In genomic region chr2:25639890-25640289, GRCm38 (mm10) we compare ENCODE assay signal across 9 mouse cellular contexts. TPM values are rescaled to one million over a fixed set of nuclear protein-coding genes. Genes with fewer than 3 reads are reported as not detected.
DNase-seq lines count a peak whose midpoint lies in the region; ATAC-seq and TF ChIP-seq lines count a peak whose summit lies in the region.
"Had no signal": no experiment of that assay in that cellular context is flagged by ENCODE, and none has a peak within 500 bp of the region (broad histone marks: within the 10 kb centered on the region; RNA-seq: fewer than 3 reads in every experiment).

No protein-coding gene starts in this region.

- no peak overlapping the region for H3K9ac ChIP-seq in forebrain, postnatal 0 days
- H3K9ac ChIP-seq in forebrain, embryonic 15.5 days (replicated peaks): no peak overlapping the region

- no peaks in the 10 kb centered on the region for H3K4me1 ChIP-seq in forebrain, postnatal 0 days (ENCODE audit: insufficient read depth)
- H3K4me1 ChIP-seq in forebrain, embryonic 15.5 days: no peaks in the 10 kb centered on the region

- H3K36me3 ChIP-seq in forebrain, postnatal 0 days (ENCODE audit: insufficient read depth): no peaks in the 10 kb centered on the region
- no peaks in the 10 kb centered on the region for H3K36me3 ChIP-seq in forebrain, embryonic 15.5 days

- no peak overlapping the region for H3K4me3 ChIP-seq in forebrain, postnatal 0 days (ENCODE audit: low read depth, low read length)
- no peak overlapping the region for H3K4me3 ChIP-seq in forebrain, embryonic 15.5 days

- TF ChIP-seq CTCF in forebrain, postnatal 0 days (IDR thresholded peaks at IDR 0.05; ENCODE audit: low read depth): peak; percentile 65

- WGBS in forebrain, postnatal 0 days: 23% methylated on average over 6 of the region's 6 CpGs
- WGBS in forebrain, embryonic 15.5 days: 17% methylated on average over 6 of the region's 6 CpGs

- DNase-seq in forebrain, postnatal 0 days: peak; percentile 45
- DNase-seq in left cerebral cortex, postnatal 4 days: peak; percentile 68
- no peak for DNase-seq in left cerebral cortex, postnatal 36 days (ENCODE audit: low spot score in 2 of 2)
- DNase-seq in ES-CJ7 (ENCODE audit: low read depth, low spot score): peak; percentile 52
- peak; percentile 68 for DNase-seq in embryo, embryonic 10 days (ENCODE audit: low spot score)

- intact Hi-C loops in left cerebral cortex, postnatal 4 days (cut with DNase I): no loop called here
- intact Hi-C loops in left cerebral cortex, postnatal 36 days (cut with DNase I): no loop called here

- no peaks in the 10 kb centered on the region for H3K27me3 ChIP-seq in forebrain, postnatal 0 days (ENCODE audit: insufficient read depth, low read length)
- H3K27me3 ChIP-seq in forebrain, embryonic 15.5 days: no peaks in the 10 kb centered on the region

- ATAC-seq in forebrain, postnatal 0 days: no peak
- no peak for ATAC-seq in forebrain, embryonic 15.5 days (replicated peaks)
- peak; percentile 61; the same call in 1 of the 2 replicates for ATAC-seq in megakaryocyte-erythroid progenitor cell, adult 5-6 weeks (replicated peaks; ENCODE audit: low FRiP score, low TSS enrichment, poor library complexity, severe bottlenecking)
- no peak for ATAC-seq in monocyte, adult 5-6 weeks (replicated peaks; ENCODE audit: insufficient number of reproducible peaks, low FRiP score, low TSS enrichment, poor library complexity, severe bottlenecking)

- no peak overlapping the region for H3K27ac ChIP-seq in forebrain, postnatal 0 days (ENCODE audit: low read depth, low read length)
- H3K27ac ChIP-seq in forebrain, embryonic 15.5 days (replicated peaks): no peak overlapping the region

- H3K9me3 ChIP-seq in forebrain, postnatal 0 days (ENCODE audit: low read length): no peaks in the 10 kb centered on the region
- no peaks in the 10 kb centered on the region for H3K9me3 ChIP-seq in forebrain, embryonic 15.5 days

- no peak overlapping the region for H3K4me2 ChIP-seq in forebrain, postnatal 0 days (ENCODE audit: low read depth)
- H3K4me2 ChIP-seq in forebrain, embryonic 15.5 days (replicated peaks): no peak overlapping the region

RNA-seq across cellular contexts. Expression of gene Fcna, which starts 12.1 kb away (rescaled TPM):
- 3.3 and 4.7 TPM in 2 replicates for total RNA-seq in forebrain, postnatal 0 days (2014; rRNA removed)
- 5.2 and 6.7 TPM in 2 replicates for polyA plus RNA-seq in forebrain, postnatal 0 days (2015; fragmentation: Nextera tagmentation; extraction: Ambion mirVana)
- 2.2 and 2.7 TPM in 2 replicates for polyA plus RNA-seq in forebrain, embryonic 15.5 days (2015; fragmentation: Nextera tagmentation; extraction: Ambion mirVana)
- total RNA-seq in left cerebral cortex, postnatal 4 days (2021): 1 to 10 TPM; 1.0 to 1.6 TPM
- under 1 TPM; 0.25 to 0.50 TPM for total RNA-seq in left cerebral cortex, postnatal 36 days (2021)
- total RNA-seq in megakaryocyte-erythroid progenitor cell, adult 5-6 weeks (2014; fragmentation: Nextera tagmentation): not detected in 2 replicates
- total RNA-seq in megakaryocyte-erythroid progenitor cell, adult 5-6 weeks (2017): not detected in 2 replicates
- not detected in 3 replicates for total RNA-seq in monocyte, adult 5-6 weeks (2017)

RNA-seq across cellular contexts. Expression of gene Lcn8, which starts 13.0 kb away (rescaled TPM):
- total RNA-seq in forebrain, postnatal 0 days (2014; rRNA removed): not detected in 2 replicates
- polyA plus RNA-seq in forebrain, postnatal 0 days (2015; fragmentation: Nextera tagmentation; extraction: Ambion mirVana): not detected in 2 replicates
- not detected in 2 replicates for polyA plus RNA-seq in forebrain, embryonic 15.5 days (2015; fragmentation: Nextera tagmentation; extraction: Ambion mirVana)
- total RNA-seq in left cerebral cortex, postnatal 4 days (2021): not detected
- total RNA-seq in left cerebral cortex, postnatal 36 days (2021): not detected
- not detected in 2 replicates for total RNA-seq in megakaryocyte-erythroid progenitor cell, adult 5-6 weeks (2014; fragmentation: Nextera tagmentation)
- total RNA-seq in megakaryocyte-erythroid progenitor cell, adult 5-6 weeks (2017): not detected in 2 replicates
- total RNA-seq in monocyte, adult 5-6 weeks (2017): not detected in 3 replicates
- polyA plus RNA-seq: neural tube, embryonic 14.5 days had no signal

RNA-seq across cellular contexts. Expression of gene Lcn5, which starts 17.9 kb away (rescaled TPM):
- total RNA-seq in forebrain, postnatal 0 days (2014; rRNA removed): not detected in 2 replicates
- not detected in 2 replicates for polyA plus RNA-seq in forebrain, postnatal 0 days (2015; fragmentation: Nextera tagmentation; extraction: Ambion mirVana)
- not detected in 2 replicates for polyA plus RNA-seq in forebrain, embryonic 15.5 days (2015; fragmentation: Nextera tagmentation; extraction: Ambion mirVana)
- total RNA-seq in left cerebral cortex, postnatal 4 days (2021): not detected
- not detected for total RNA-seq in left cerebral cortex, postnatal 36 days (2021)
- total RNA-seq in megakaryocyte-erythroid progenitor cell, adult 5-6 weeks (2014; fragmentation: Nextera tagmentation): not detected in 2 replicates
- total RNA-seq in megakaryocyte-erythroid progenitor cell, adult 5-6 weeks (2017): not detected in 2 replicates
- not detected in 3 replicates for total RNA-seq in monocyte, adult 5-6 weeks (2017)
- polyA plus RNA-seq: neural tube, embryonic 14.5 days had no signal

RNA-seq across cellular contexts. Expression of gene Tmem141, which starts 18.1 kb away (rescaled TPM):
- 39.4 and 49.5 TPM in 2 replicates for total RNA-seq in forebrain, postnatal 0 days (2014; rRNA removed)
- 41.9 and 42.7 TPM in 2 replicates for polyA plus RNA-seq in forebrain, postnatal 0 days (2015; fragmentation: Nextera tagmentation; extraction: Ambion mirVana)
- polyA plus RNA-seq in forebrain, embryonic 15.5 days (2015; fragmentation: Nextera tagmentation; extraction: Ambion mirVana): 23.8 and 25.0 TPM in 2 replicates
- 10 to 100 TPM; 21.7 to 27.1 TPM for total RNA-seq in left cerebral cortex, postnatal 4 days (2021)
- 10 to 100 TPM; 19.8 to 29.2 TPM for total RNA-seq in left cerebral cortex, postnatal 36 days (2021)
- 2.1 and 3.0 TPM in 2 replicates for total RNA-seq in megakaryocyte-erythroid progenitor cell, adult 5-6 weeks (2014; fragmentation: Nextera tagmentation)
- total RNA-seq in megakaryocyte-erythroid progenitor cell, adult 5-6 weeks (2017): 3.7 and 5.9 TPM in 2 replicates
- 12.4 to 19.4 TPM (median 14.3 TPM) in 3 replicates for total RNA-seq in monocyte, adult 5-6 weeks (2017)

RNA-seq across cellular contexts. Expression of gene Ccdc183, which starts 22.4 kb away (rescaled TPM):
- not detected in 2 replicates for total RNA-seq in forebrain, postnatal 0 days (2014; rRNA removed)
- polyA plus RNA-seq in forebrain, postnatal 0 days (2015; fragmentation: Nextera tagmentation; extraction: Ambion mirVana): 0.36 TPM in 2 replicates
- 0.14 and 0.20 TPM in 2 replicates for polyA plus RNA-seq in forebrain, embryonic 15.5 days (2015; fragmentation: Nextera tagmentation; extraction: Ambion mirVana)
- not detected for total RNA-seq in left cerebral cortex, postnatal 4 days (2021)
- total RNA-seq in left cerebral cortex, postnatal 36 days (2021): not detected
- total RNA-seq in megakaryocyte-erythroid progenitor cell, adult 5-6 weeks (2014; fragmentation: Nextera tagmentation): not detected in 2 replicates
- total RNA-seq in megakaryocyte-erythroid progenitor cell, adult 5-6 weeks (2017): not detected in 2 replicates
- not detected in 3 replicates for total RNA-seq in monocyte, adult 5-6 weeks (2017)

Comparison
In these comparisons a context has a peak if more than half of its experiments do, and no peak if none do; other contexts are left out.
1. DNase-seq: peak in forebrain, postnatal 0 days (single experiment), left cerebral cortex, postnatal 4 days (single experiment), ES-CJ7 (single experiment) and embryo, embryonic 10 days (single experiment); none in left cerebral cortex, postnatal 36 days (0 of 2).